Mouse (Mus musculus): Measurements from ENCODE around the gene Hsd17b13.
"Not testable (repeated sequence)": the region's sequence is repeated elsewhere in the genome, so short reads cannot be mapped to it uniquely, and the experiment has no call there.

The Hsd17b13 gene

GRCm38 (mm10) chr5:103980705-103981560, 3.7 kb upstream of the Hsd17b13 start:
- DNase-seq (ENCODE audit: low read depth, low spot score) = no peak

- DNase-seq (ENCODE audit: low read depth, low spot score) = no peak
Measured at GRCm38 (mm10) chr5:103977907-103978570, 829 bp upstream of the Hsd17b13 start.

GRCm38 (mm10) chr5:103975736-103976135, 1.5 kb downstream of the Hsd17b13 start:
- no peak for DNase-seq (ENCODE audit: low read depth, low spot score)

GRCm38 (mm10) chr5:103972801-103973200, 4.4 kb downstream of the Hsd17b13 start:
- no peak for DNase-seq (ENCODE audit: low read depth, low spot score)

- no peak for DNase-seq (ENCODE audit: low read depth, low spot score)
Measured at GRCm38 (mm10) chr5:103972379-103972778, 4.8 kb downstream of the Hsd17b13 start.

- no peak for DNase-seq (ENCODE audit: low read depth, low spot score)
Measured at GRCm38 (mm10) chr5:103971051-103971450, 6.2 kb downstream of the Hsd17b13 start.

GRCm38 (mm10) chr5:103962935-103963429, 14.2 kb downstream of the Hsd17b13 start:
- no peak for DNase-seq (ENCODE audit: low read depth, low spot score)

GRCm38 (mm10) chr5:103954638-103955037, 22.6 kb downstream of the Hsd17b13 start:
- no peak for DNase-seq (ENCODE audit: low read depth, low spot score)

- DNase-seq (ENCODE audit: low read depth, low spot score) = no peak
Measured at GRCm38 (mm10) chr5:103953135-103954083, 23.8 kb downstream of the Hsd17b13 start.

- not testable (repeated sequence) for DNase-seq (ENCODE audit: low read depth, low spot score)
Measured at GRCm38 (mm10) chr5:103950138-103950537, 27.1 kb downstream of the Hsd17b13 start.

- DNase-seq (ENCODE audit: low read depth, low spot score) = no peak
Measured at GRCm38 (mm10) chr5:103943183-103943582, 34.0 kb downstream of the Hsd17b13 start.

GRCm38 (mm10) chr5:103939856-103940255, 37.4 kb downstream of the Hsd17b13 start:
- DNase-seq (ENCODE audit: low read depth, low spot score) = no peak

GRCm38 (mm10) chr5:103939350-103939652, 37.9 kb downstream of the Hsd17b13 start:
- DNase-seq (ENCODE audit: low read depth, low spot score) = no peak

GRCm38 (mm10) chr5:103938547-103939349, 38.5 kb downstream of the Hsd17b13 start:
- DNase-seq (ENCODE audit: low read depth, low spot score) = no peak

- DNase-seq (ENCODE audit: low read depth, low spot score) = no peak
Measured at GRCm38 (mm10) chr5:103936906-103937589, 40.2 kb downstream of the Hsd17b13 start.

- not testable (repeated sequence) for DNase-seq (ENCODE audit: low read depth, low spot score)
Measured at GRCm38 (mm10) chr5:103931924-103932323, 45.3 kb downstream of the Hsd17b13 start.

GRCm38 (mm10) chr5:103930511-103930910, 46.7 kb downstream of the Hsd17b13 start:
- no peak for DNase-seq (ENCODE audit: low read depth, low spot score)

- no peak for DNase-seq (ENCODE audit: low read depth, low spot score)
Measured at GRCm38 (mm10) chr5:103928196-103928550, 49.0 kb downstream of the Hsd17b13 start.

GRCm38 (mm10) chr5:103927429-103928195, 49.6 kb downstream of the Hsd17b13 start:
- peak; percentile 83 for DNase-seq (ENCODE audit: low read depth, low spot score)

- no peak for DNase-seq (ENCODE audit: low read depth, low spot score)
Measured at GRCm38 (mm10) chr5:103926398-103926797, 50.8 kb downstream of the Hsd17b13 start.

All from embryo, embryonic 11.5 days (tissue).